Mouse (Mus musculus): ENCODE data around the gene Rbm45.

Gene Rbm45

DNA sequence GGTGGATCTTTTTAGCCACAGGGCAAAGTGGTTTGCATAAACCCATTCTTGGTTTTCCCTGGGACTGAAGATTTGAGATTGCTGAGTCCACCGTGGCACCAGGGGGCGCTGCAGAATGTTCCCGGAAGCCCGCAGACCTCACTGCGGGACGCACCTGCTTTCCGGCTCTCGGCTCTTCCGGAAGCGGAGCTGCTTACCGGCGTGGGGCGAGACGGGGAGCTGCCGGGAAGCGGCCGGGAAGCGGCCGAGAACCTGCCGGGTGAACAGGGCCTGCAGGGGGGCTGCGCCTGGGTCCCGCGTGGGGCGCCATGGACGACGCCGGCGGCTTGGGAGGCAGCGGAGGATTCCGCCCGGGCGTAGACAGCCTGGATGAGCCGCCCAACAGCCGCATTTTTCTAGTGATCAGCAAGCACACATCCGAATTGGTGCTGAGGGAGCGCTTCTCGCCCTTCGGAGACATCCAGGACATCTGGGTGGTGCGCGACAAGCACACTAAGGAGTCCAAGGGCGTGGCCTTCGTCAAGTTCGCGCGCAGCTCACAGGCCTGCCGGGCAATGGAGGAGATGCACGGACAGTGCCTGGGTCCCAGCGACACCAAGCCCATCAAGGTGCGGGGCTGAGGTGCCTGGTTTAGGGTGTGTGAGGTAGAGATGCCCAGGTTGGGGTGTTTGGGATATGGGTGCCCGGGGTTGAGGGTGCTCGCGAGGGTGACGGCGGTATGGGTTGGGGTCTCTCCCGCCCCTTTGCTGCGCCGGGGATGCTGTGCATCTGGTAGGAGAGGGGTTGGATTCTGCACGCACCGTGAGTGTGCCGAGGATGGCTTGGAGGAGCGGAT lies at the start of gene Rbm45:
Gene Rbm45 (plus strand): TSS at position 164 of the 835 bp plus-strand sequence.
- DNase-seq (ENCODE audit: extremely low read depth, low read depth): peak; percentile 75

DNA sequence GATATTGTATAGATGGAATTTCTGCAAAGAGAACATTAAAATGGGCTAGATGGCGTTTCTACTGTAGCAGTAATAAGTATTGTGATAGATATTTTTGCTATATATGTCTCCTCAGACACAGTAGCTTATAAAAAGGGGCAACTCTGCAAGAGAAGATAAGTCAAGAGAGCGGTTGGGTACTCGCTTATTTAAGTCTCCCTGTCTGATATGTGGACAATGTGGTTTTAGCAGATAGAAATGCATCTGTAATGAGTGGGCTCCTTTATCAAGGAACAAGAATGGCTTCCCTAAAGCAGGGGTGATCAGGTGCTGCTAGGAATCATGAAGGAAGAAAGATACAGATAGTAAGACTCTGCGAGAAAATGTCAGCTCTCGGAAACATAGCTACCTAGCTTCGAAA lies 49.4 kb upstream of the Rbm45 start:
- DNase-seq (ENCODE audit: extremely low read depth, low read depth): peak; percentile 42

DNA sequence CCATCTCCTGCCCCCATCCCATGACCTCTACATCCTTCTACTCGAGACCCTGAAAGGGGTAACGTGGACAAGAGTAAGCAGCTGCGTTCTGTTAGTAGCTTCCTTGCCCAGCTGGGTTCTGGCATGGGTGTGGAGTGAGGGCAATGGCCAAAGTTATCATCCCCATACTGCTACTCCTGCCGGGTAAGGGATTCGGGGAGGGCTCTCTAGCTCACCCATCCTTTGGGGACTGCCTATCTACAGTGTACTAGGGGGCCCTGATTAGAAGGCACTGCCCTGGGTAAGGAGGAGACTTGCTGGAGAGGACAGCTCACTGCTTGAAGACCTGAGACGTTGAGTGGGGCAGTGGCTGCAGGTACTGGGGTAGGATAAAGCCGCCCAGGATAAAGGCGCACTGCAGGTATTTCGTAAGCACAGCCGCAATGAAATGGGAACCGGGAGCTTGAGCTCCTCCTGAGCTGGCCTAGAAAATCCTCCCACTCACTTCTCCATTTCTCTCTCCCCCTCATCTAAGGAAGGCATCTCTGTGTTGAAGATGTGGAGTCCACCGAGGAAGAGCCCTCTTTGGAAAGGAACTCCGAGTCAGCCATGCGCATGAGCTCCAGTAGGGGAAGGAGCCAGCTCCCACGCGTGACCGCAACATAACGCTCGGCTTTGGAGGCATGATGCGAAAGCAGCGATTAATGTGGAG lies 46.5 kb upstream of the Rbm45 start:
- DNase-seq (ENCODE audit: extremely low read depth, low read depth): no peak

DNA sequence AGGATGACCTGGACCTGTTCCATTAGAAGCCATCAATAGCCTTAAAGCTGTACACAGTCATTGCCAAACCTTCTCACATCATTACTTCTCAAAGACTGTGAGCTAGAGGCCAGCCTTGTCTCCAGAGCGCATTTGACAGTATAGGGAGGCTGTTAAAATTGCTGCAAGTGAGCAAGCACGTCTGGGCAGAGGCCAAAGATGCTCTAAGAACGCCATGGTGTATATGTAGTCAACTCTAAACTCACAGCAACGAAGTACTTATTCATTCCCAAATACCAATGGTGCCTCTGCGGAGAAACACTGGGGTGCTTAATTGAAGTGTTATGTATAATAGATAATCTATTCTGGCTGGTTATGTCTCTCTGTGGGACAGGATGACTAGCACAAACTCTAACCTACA lies 45.3 kb upstream of the Rbm45 start:
- DNase-seq (ENCODE audit: extremely low read depth, low read depth): no peak

DNA sequence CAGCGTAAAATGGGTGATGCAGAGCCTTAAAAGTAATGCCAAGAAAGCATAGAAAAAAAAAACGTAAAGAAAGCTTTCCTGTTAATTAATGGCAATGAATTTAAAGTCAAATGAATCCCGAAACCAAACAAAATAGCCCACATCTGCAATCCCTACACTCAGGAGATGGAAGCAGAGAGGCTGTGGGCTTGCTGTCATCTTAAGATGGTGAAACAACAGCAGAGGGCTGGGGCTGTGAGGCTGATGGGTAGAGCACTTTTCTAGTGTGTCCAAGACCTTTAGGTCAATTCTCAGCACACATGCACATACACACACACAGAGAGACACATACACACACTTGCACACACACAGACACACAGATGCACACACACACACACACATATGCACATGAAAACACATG lies 43.6 kb upstream of the Rbm45 start:
- DNase-seq (ENCODE audit: extremely low read depth, low read depth): no peak

DNA sequence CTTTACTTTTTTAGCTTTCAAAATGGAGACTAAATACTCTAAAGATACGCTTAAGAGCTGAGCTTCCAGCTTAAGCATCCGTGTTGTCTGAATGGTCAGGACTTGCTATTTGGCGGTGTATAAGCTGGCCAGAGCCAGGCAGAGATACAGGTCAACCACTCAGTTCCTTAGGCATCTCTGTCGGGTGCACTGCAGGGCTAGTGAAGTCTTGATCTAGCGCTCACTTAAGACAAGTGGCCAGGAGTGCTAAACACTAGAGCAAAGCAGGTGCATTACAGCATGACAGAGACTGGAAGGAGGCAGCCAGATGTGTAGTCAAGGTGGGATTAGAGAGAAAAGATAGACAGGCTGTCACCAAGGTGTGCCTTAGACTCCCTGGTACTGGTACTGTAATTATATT lies 39.7 kb upstream of the Rbm45 start:
- no peak for DNase-seq (ENCODE audit: extremely low read depth, low read depth)

DNA sequence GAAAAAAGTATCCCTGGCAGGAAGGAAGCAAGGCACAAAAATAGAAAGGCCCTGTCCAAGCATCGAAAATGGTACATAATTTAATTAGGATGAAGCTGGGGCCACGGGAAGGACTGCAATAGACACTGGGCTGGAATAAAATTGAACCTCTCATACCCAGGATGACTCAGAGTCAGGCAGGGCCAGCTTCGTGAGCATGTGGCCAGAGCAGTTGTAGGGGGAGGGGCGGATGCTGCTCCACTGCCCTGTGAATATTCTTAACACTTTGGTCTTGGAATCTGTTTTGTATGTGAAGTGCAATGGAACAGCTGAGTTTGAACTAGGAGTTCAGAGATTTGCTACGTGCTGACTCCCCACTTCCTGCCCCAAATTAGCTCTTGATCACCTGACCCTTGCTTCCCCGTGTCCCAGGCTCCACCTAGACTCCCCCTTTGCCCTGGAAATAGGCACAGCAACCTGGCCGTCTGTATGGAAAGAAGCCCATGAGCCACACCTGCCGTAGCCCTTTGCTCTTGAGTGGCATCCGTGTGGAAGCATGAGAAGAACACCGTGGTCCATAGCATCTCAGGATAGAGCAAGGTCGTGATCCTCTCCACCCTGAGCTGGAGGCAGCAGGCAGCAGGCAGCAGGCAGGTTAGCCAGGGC lies 37.5 kb upstream of the Rbm45 start:
- no peak for DNase-seq (ENCODE audit: extremely low read depth, low read depth)

DNA sequence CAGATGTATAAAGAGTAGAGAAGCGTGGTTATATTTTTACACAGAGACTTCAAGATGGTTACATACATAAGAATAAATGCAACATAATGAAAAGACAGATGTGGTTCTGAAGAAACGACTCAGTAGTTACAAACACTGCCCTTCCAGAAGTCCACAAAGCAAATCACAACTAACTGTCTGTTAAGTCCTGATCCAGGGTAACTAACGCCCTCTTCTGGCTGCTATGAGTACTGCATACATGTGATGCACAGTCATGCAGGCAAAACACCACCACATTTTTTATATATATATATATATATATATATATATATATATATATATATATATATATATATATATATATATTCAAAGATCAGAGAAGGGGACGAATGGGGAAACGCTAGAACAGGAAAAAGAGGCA lies 35.2 kb upstream of the Rbm45 start:
- DNase-seq (ENCODE audit: extremely low read depth, low read depth): peak; percentile 18

DNA sequence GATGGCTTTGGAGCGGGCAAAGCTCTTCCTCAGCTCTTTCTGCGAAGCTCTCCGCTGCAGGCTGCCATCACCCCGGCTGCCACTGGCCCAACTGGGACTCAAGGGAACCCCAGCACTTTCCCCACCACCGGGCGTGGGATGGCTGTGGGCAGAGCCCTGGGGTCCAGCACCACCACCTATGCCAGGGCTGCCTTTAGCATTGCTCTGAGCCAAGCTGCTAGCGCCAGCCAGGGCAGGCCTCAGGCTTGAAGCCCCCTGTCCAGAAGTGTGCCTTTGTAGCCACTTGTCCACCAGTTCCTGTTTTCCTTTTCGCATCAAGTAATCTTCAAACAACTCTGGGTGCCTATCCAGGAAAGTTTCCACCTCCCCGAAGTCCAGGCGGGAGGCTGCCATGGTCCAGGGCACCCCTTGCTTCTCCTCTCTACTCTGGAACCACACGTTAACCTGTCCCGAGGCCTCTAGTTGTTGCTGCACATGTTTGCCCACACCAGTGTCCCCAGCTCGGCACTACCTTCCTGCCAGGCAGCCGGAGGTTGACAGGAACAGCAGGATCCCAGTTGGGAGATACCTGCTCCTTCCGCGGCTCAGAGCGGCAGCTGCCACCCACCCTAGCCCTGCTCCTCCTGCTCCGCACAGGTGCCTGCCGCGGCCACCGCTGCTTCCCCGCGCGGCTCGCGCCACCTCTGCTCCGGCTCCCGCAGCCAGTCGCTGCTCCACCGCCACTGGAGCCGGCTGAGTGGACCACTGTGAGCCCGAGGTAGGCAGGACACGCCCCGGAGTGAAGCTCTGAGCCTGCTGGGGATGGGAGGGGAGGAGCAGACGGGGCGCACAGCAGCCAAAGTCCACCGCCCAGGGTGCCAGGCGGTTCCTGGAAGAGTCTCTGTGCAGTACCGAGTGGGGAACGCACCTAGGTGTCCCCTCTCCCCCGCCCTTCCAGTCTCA lies 31.3 kb upstream of the Rbm45 start, which contains the start of gene Pde11a:
Gene Pde11a (minus strand): TSS at position 560 of the 942 bp plus-strand sequence.
- no peak for DNase-seq (ENCODE audit: extremely low read depth, low read depth)

DNA sequence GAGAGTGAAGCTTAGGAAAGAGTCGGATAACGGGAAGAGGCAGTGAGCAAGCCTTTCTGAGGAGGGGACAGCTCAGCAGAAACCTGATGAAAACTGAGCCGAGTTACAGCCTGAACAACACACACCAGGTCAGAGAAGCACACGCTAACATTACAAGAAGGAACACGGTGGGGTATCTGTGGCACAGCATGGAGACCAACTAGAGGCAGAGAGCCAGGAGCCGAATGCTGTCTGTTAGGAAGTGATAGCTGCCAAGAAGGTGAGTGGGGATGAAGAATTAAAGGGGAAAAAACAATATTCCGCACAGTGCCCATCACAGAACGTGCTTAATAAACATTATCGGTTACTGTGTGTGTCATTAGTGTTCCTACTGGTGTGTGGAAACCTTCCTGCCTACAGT lies 27.6 kb upstream of the Rbm45 start:
- DNase-seq (ENCODE audit: extremely low read depth, low read depth): no peak

DNA sequence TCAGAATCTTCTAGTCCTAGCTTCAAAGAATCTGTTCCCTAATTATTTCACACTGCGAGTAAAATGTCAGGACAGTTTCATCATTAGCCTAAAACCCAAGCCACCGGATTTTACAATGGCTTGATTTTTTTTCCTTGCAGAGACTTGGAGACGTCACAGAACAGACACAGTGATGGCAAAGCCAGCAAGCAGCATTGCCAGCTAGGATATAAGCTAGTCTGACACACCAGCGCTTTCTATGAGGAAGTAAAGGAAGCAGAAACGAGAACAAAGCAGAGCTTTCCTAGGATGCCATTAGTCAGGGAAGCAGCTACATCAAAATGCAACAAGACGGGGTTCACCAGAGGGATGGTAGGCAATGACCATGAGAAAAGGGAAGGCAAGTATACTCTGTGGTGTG lies 21.9 kb upstream of the Rbm45 start:
- DNase-seq (ENCODE audit: extremely low read depth, low read depth): no peak

DNA sequence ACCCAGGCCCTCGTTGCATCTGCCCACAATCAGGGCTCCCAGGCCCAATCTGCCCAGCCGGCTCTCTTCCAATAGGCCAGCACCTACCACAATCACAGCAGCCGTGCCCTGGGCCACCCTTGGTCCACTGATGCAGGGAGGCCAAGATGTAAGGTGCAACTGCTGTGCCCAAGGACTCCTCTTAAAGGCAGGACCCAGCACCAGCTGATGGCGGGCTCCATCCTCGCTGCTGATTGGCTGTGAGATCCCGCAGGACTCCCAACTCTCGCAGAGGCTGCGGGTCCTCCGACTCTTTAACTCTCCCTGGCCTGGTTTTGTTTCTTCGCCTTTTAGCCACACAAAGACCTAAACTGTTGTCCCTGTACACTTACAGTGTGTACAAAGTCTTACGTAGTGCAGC lies 9.6 kb upstream of the Rbm45 start, which contains the start of gene Cyct:
Gene Cyct (minus strand): TSS at position 225 of the 400 bp plus-strand sequence.
- DNase-seq (ENCODE audit: extremely low read depth, low read depth): no peak

DNA sequence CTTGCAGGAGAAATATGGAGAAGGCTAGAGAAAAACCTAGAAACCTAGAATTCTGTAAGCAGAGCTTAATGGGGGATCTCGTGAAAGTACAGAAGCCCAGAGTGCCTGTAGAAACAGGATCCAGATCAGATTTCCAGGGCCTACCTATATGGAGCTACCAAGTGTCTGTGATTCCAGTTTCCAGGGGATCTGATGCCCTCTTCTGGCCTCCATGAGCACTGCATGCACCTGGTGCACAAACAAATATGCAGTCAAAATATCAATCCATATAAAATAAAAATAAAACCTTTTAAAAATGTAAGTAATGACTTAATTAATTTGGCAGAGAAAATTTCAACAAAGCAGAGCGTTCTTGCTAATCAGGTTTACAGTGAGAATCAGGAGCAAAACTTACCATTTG lies 7.7 kb upstream of the Rbm45 start:
- no peak for DNase-seq (ENCODE audit: extremely low read depth, low read depth)

DNA sequence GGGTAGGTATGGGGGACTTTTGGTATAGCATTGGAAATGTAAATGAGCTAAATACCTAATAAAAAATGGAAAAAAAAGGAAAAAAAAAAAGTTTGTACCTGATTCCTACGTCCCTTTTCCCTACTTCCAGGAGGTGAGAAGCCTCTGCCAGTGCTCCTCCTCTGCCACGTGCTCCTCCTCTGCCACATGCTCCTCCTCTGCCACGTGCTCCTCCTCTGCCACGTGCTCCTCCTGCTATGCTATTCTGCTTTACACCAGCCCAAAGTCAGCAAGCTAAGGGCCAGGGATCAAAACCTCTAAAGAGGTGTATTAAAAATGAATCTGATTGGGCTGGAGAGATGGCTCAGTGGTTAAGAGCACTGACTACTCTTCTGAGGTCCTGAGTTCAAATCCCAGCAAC lies 4.0 kb upstream of the Rbm45 start:
- DNase-seq (ENCODE audit: extremely low read depth, low read depth): no peak

DNA sequence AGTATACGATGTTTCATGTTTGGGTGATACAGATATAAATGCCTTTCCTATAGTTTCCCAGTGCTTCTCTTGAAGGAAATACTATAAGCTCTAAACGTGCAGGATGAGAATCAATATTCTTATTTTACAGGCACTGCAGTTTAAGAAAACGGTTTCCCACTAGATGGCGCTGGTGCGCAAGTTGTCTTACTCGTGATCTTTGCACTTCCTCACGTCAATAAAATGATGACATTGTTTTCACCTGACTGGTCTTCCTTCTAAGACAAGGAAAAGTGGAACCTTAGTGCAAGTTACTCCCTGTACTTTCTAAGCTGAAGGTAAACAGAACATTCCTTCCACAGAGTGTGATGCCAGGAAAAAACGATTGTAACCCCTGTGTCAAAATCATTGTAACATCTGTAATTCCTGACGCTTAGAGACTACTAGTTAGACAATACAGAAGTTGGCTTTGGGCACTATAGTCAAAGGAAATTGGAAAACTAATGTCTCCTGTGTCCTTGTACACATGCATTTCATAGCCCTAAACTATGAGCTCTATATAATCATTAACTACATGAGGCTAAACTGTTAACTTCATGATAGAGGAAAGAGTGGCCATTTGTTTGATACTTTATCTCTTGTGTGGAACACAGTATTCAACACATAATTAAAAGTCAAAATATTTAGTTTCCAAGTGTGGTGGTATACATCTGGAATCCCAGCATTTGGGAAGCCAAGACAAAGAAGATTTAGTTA lies 2.4 kb upstream of the Rbm45 start:
- DNase-seq (ENCODE audit: extremely low read depth, low read depth): peak; percentile 74

DNA sequence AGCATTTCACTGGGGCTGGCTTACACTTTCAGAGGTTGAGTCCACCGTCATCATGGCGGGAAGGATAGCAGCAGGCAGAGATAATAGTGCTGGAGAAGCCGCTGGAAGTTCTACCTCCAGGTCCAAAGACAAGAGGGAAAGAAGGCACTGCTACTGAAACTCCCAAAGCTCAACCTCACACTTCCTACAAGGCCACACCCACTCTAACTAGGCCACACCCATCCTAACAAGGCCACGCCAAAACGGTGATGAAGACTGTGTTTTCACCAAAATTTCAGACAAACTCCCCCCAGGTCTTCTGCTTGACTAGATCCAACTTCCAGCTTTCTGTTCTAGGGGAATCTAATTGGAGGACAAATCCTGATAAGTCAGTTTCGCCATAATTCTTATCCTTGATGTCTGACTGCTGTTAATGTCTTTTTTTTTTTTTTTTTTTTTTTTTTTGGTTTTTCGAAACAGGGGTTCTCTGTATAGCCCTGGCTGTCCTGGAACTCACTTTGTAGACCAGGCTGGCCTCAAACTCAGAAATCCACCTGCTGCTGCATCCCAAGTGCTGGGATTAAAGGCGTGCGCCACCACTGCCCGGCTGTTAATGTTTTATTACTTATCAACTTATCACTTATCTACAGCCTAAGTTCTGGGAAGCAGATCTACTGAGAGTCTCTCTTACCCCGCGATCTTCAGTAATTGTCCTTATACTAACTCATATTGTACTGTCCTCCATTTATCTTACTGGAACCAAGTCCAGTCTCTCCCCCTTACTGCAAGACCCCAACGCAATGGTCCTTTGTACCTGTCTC lies 723 bp upstream of the Rbm45 start:
- DNase-seq (ENCODE audit: extremely low read depth, low read depth): peak; percentile 27

DNA sequence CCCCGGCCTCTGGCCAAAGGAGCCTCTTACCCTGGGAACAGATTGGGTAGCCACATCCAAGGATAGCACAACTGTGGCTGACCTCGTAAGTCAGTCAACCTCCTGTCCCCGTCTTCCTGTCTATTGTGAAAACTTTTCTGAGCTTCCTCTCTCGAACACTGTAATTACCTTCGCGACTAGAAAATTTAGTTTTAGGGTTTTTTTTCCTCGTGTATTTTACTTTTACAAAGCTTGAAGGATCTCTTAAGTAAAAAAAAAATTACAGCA lies 805 bp downstream of the Rbm45 start:
- DNase-seq (ENCODE audit: extremely low read depth, low read depth): peak; percentile 29

DNA sequence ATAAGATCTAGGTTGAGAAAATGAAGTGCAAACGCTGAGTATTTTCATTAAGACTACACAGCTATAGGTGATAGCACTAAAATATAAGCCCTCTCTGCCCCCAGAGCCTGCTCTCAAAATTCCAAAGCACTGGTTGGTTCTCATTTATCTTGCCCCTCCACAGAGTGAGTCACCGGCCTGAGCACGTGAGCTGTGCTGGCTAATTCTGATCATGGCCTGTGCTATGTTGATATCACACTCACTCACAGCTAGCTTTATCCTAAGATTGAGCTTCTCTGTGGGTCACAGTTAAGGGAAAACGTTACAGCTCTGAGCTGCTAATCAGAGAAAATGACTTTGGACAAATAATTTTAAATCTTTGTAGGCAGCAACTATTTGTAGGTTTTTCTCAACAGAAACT lies 2.5 kb downstream of the Rbm45 start:
- peak; percentile 60 for DNase-seq (ENCODE audit: extremely low read depth, low read depth)

DNA sequence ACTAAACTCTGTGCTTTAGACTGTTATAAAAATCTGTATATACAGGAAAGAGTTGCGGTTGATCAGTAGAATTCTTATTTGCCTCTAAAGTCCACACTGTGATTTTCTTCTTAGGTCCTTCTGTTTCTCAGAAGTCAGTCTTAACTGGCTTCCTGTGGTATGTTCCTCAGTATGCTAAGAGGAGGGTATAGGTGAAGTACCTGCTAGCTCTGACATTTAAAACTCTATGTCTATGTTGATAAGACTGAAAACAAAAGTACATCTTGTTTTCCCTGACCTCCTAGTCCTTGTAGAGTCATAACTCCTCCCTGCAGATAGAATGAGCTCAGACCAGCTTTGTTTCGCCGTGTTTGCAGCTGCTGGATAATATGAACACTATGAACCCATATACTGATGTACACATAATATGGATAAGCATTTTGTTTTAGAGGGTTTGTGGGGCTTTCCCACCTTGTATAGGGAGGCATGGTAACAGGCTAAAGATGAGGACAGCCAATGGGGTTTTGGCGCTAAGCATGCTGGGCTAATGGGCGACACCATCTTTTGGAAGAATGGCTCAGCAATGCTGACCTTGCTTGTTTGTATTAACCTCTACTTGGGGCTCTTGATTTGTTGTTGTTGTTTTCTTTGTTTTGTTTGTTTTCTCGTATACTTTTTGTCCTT lies 4.9 kb downstream of the Rbm45 start:
- DNase-seq (ENCODE audit: extremely low read depth, low read depth): no peak

Data from MEL-GATA-1-ER (cell line).